In the genomic region with DNA sequence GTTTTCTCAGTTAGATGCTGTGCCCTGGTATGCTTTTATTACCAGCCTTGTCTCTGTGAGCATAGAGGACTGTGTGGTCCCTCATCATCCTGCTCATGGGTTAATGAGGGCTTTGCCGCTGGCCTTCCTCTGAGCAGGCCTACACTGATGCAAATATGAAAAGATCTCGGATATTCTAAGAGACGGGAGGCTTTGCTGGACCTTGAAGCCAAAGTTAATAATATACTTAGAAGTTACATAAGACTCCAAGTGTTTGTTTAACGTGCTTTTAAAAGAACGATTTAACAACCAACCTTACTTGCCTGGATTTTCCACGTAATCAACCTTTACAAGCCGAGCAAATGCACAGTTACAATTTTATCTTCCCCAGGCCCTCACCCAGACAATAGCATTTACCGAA, we compare ENCODE assay signal across 27 mouse cellular contexts. TPM values are rescaled to one million over a fixed set of nuclear protein-coding genes. Genes with fewer than 3 reads are reported as not detected.
DNase-seq lines count a peak whose midpoint lies in the region; ATAC-seq and TF ChIP-seq lines count a peak whose summit lies in the region.
"Had no signal": no experiment of that assay in that cellular context is flagged by ENCODE, and none has a peak within 500 bp of the region (broad histone marks: within the 10 kb centered on the region; RNA-seq: fewer than 3 reads in every experiment).

No protein-coding gene starts in this region.

- no peak overlapping the region for H3K9ac ChIP-seq in liver, adult 2 months (ENCODE audit: low read depth, low read length)
- no peak overlapping the region for H3K9ac ChIP-seq in liver, embryonic 12.5 days
- H3K9ac ChIP-seq in intestine, embryonic 14.5 days (ENCODE audit: low read length) = no peak overlapping the region
- H3K9ac ChIP-seq in intestine, postnatal 0 days (ENCODE audit: low read depth, low read length) = no peak overlapping the region
- H3K9ac ChIP-seq: embryonic facial prominence, embryonic 12.5 days; forebrain, embryonic 12.5 days; midbrain, embryonic 15.5 days; neural tube, embryonic 13.5 days had no signal

- H3K4me2 ChIP-seq in liver, embryonic 12.5 days = no peak overlapping the region
- H3K4me2 ChIP-seq in intestine, embryonic 14.5 days (ENCODE audit: low read length) = no peak overlapping the region
- H3K4me2 ChIP-seq in intestine, postnatal 0 days (replicated peaks; ENCODE audit: low read depth) = no peak overlapping the region
- H3K4me2 ChIP-seq: embryonic facial prominence, embryonic 12.5 days; forebrain, embryonic 12.5 days; midbrain, embryonic 15.5 days; neural tube, embryonic 13.5 days had no signal

- H3K9me3 ChIP-seq in liver, embryonic 12.5 days (replicated peaks) = no peaks in the 10 kb centered on the region
- no peaks in the 10 kb centered on the region for H3K9me3 ChIP-seq in intestine, embryonic 14.5 days (ENCODE audit: control insufficient read depth, low read length)
- no peaks in the 10 kb centered on the region for H3K9me3 ChIP-seq in intestine, postnatal 0 days (ENCODE audit: control insufficient read depth)
- H3K9me3 ChIP-seq: embryonic facial prominence, embryonic 12.5 days; forebrain, embryonic 12.5 days; midbrain, embryonic 15.5 days; neural tube, embryonic 13.5 days had no signal

- ATAC-seq in liver, embryonic 12.5 days = no peak
- ATAC-seq in intestine, embryonic 14.5 days (replicated peaks; ENCODE audit: low FRiP score, low TSS enrichment, low read depth) = peak; percentile 74; the same call in 1 of the 2 replicates
- ATAC-seq in intestine, postnatal 0 days = peak; percentile 65; the same call in 1 of the 2 replicates
- ATAC-seq: hindbrain, embryonic 16.5 days; midbrain, embryonic 15.5 days had no signal

- TF ChIP-seq POLR2A in liver, adult 2 months (IDR thresholded peaks at IDR 0.05; ENCODE audit: extremely low read depth, insufficient read depth, low read length) = no peak

- H3K27ac ChIP-seq in liver, adult 2 months (replicated peaks; ENCODE audit: insufficient read depth, low read depth, low read length) = peak overlapping the region; percentile 76
- H3K27ac ChIP-seq in liver, embryonic 12.5 days = no peak overlapping the region
- no peak overlapping the region for H3K27ac ChIP-seq in intestine, embryonic 14.5 days (ENCODE audit: low read depth)
- no peak overlapping the region for H3K27ac ChIP-seq in intestine, postnatal 0 days (ENCODE audit: low read depth, low read length)
- H3K27ac ChIP-seq: embryonic facial prominence, embryonic 12.5 days; forebrain, embryonic 12.5 days; left cerebral cortex, adult 2 months; macrophage; midbrain, embryonic 15.5 days; neural tube, embryonic 13.5 days had no signal

- no peaks in the 10 kb centered on the region for H3K27me3 ChIP-seq in liver, adult 2 months (ENCODE audit: control insufficient read depth, insufficient read depth, low read length)
- H3K27me3 ChIP-seq in liver, embryonic 12.5 days (replicated peaks) = no peaks in the 10 kb centered on the region
- H3K27me3 ChIP-seq in intestine, embryonic 14.5 days (replicated peaks; ENCODE audit: control insufficient read depth, insufficient read depth, low read length) = no peaks in the 10 kb centered on the region
- no peaks in the 10 kb centered on the region for H3K27me3 ChIP-seq in intestine, postnatal 0 days (replicated peaks; ENCODE audit: control insufficient read depth, insufficient read depth, low read length)
- H3K27me3 ChIP-seq: embryonic facial prominence, embryonic 12.5 days; forebrain, embryonic 12.5 days; midbrain, embryonic 15.5 days; neural tube, embryonic 13.5 days had no signal

- WGBS in liver, adult 2 months = 20% methylated on average over 8 of the region's 8 CpGs
- 67% methylated on average over 8 of the region's 8 CpGs for WGBS in liver, embryonic 12.5 days (ENCODE audit: insufficient replicate concordance)
- WGBS in intestine, embryonic 14.5 days = 70% methylated on average over 8 of the region's 8 CpGs
- WGBS in intestine, postnatal 0 days = 41% methylated on average over 8 of the region's 8 CpGs

- no peak overlapping the region for H3K4me3 ChIP-seq in liver, adult 2 months (ENCODE audit: insufficient read depth, low read depth, low read length)
- no peak overlapping the region for H3K4me3 ChIP-seq in liver, embryonic 12.5 days
- no peak overlapping the region for H3K4me3 ChIP-seq in intestine, embryonic 14.5 days (ENCODE audit: low read depth, low read length)
- H3K4me3 ChIP-seq in intestine, postnatal 0 days (ENCODE audit: low read depth, low read length) = no peak overlapping the region
- H3K4me3 ChIP-seq: embryonic facial prominence, embryonic 12.5 days; forebrain, embryonic 12.5 days; left cerebral cortex, adult 2 months; midbrain, embryonic 15.5 days; myocyte; neural tube, embryonic 13.5 days had no signal

- H3K4me1 ChIP-seq in liver, adult 2 months (ENCODE audit: control insufficient read depth, insufficient read depth, low read length) = peaks cover 11% of the 10 kb centered on the region
- no peaks in the 10 kb centered on the region for H3K4me1 ChIP-seq in liver, embryonic 12.5 days
- H3K4me1 ChIP-seq in intestine, embryonic 14.5 days (replicated peaks; ENCODE audit: control insufficient read depth, insufficient read depth, low read length) = no peaks in the 10 kb centered on the region
- H3K4me1 ChIP-seq in intestine, postnatal 0 days (replicated peaks; ENCODE audit: control insufficient read depth, insufficient read depth, low read length) = no peaks in the 10 kb centered on the region
- H3K4me1 ChIP-seq: embryonic facial prominence, embryonic 12.5 days had no signal

- DNase-seq in liver, adult 2 months (ENCODE audit: extremely low read depth, low read depth, low spot score) = peak; percentile 90
- no peak for DNase-seq in intestine, embryonic 14.5 days (ENCODE audit: low spot score)
- peak; percentile 12 for DNase-seq in kidney, postnatal 10 days
- DNase-seq in thymus, postnatal 4 days = no peak
- DNase-seq in gastrocnemius, postnatal 4 days (ENCODE audit: low spot score in 2 of 2) = no peak
- no peak for DNase-seq in cerebellum, postnatal 4 days (ENCODE audit: low spot score in 2 of 2)
- DNase-seq: adrenal gland, postnatal 25 days; cerebellum, postnatal 10 days; gastrocnemius, postnatal 25 days; layer of hippocampus, adult 9-11 months; lung, adult 2 months; retina, postnatal 1 day; thymus, postnatal 25 days had no signal

- H3K79me2 ChIP-seq in liver, adult 2 months (ENCODE audit: control insufficient read depth, insufficient read depth, low read length) = no peaks in the 10 kb centered on the region

- TF ChIP-seq CTCF in liver, adult 2 months (IDR thresholded peaks at IDR 0.05; ENCODE audit: low read depth, low read length) = no peak
- TF ChIP-seq CTCF in intestine, postnatal 0 days (IDR thresholded peaks at IDR 0.05; ENCODE audit: low read depth) = no peak

- H3K36me3 ChIP-seq in liver, adult 2 months (ENCODE audit: control insufficient read depth, insufficient read depth, low read length) = no peaks in the 10 kb centered on the region
- H3K36me3 ChIP-seq in liver, embryonic 12.5 days = no peaks in the 10 kb centered on the region
- no peaks in the 10 kb centered on the region for H3K36me3 ChIP-seq in intestine, embryonic 14.5 days (ENCODE audit: control insufficient read depth, insufficient read depth, low read length)
- no peaks in the 10 kb centered on the region for H3K36me3 ChIP-seq in intestine, postnatal 0 days (ENCODE audit: control insufficient read depth, insufficient read depth)
- H3K36me3 ChIP-seq: embryonic facial prominence, embryonic 12.5 days; forebrain, embryonic 12.5 days; midbrain, embryonic 15.5 days; neural tube, embryonic 13.5 days had no signal

RNA-seq across cellular contexts. Expression of a gene that starts 15.1 kb away (rescaled TPM):
- total RNA-seq in liver, adult 2 months (2014; rRNA removed) = not detected in 2 replicates
- not detected in 2 replicates for polyA plus RNA-seq in liver, adult 2 months (2012; rRNA removed)
- not detected in 2 replicates for polyA plus RNA-seq in liver, embryonic 12.5 days (2016; fragmentation: Nextera tagmentation; extraction: Ambion mirVana)
- polyA plus RNA-seq in intestine, embryonic 14.5 days (2014; fragmentation: Nextera tagmentation; extraction: Ambion mirVana) = 1.1 and 1.2 TPM in 2 replicates
- polyA plus RNA-seq in intestine, postnatal 0 days (2015; fragmentation: Nextera tagmentation; extraction: Ambion mirVana) = 0.18 and 0.37 TPM in 2 replicates
- total RNA-seq in gastrocnemius, postnatal 4 days (2021) = not detected
- total RNA-seq: ES-E14; hematopoietic stem cell, adult 5-6 weeks had no signal
- polyA plus RNA-seq: heart, postnatal 0 days; lung, adult 2 months; macrophage; myocyte; spleen, adult 2 months had no signal

Comparison
In these comparisons a context has a peak if more than half of its experiments do, and no peak if none do; other contexts are left out.
1. DNase-seq: peak in liver, adult 2 months (single experiment) and kidney, postnatal 10 days (single experiment); none in intestine, embryonic 14.5 days (single experiment), thymus, postnatal 4 days (single experiment), gastrocnemius, postnatal 4 days (0 of 2) and cerebellum, postnatal 4 days (0 of 2).